Mouse (Mus musculus) splenic B cell, adult 2 months (primary cell): Measurements from ENCODE around the gene Psmd8.
A peak's percentile ranks its signal among the peaks of the same experiment; 100 is the strongest.
"Not testable (repeated sequence)": the region's sequence is repeated elsewhere in the genome, so short reads cannot be mapped to it uniquely, and the experiment has no call there.

ENCODE experiments used
- DNase-seq: peaks from one replicate; pipeline ENCODE4 v3.0.0-alpha.2; 2011; ENCODE audit warnings: low read depth, low spot score
- H3K27me3 ChIP-seq: 2 replicates; pipeline ENCODE4 v1.6.1; 2012; ENCODE audit warnings: mild to moderate bottlenecking, low read length, moderate library complexity, mixed read lengths; ENCODE audit not compliant: control insufficient read depth, poor library complexity, insufficient read depth, severe bottlenecking
- H3K36me3 ChIP-seq: 2 replicates; pipeline ENCODE4 v1.6.1; 2012; ENCODE audit warnings: mild to moderate bottlenecking, low read length, moderate library complexity, mixed read lengths; ENCODE audit not compliant: control insufficient read depth, poor library complexity, insufficient read depth, severe bottlenecking

The Psmd8 gene

DNA sequence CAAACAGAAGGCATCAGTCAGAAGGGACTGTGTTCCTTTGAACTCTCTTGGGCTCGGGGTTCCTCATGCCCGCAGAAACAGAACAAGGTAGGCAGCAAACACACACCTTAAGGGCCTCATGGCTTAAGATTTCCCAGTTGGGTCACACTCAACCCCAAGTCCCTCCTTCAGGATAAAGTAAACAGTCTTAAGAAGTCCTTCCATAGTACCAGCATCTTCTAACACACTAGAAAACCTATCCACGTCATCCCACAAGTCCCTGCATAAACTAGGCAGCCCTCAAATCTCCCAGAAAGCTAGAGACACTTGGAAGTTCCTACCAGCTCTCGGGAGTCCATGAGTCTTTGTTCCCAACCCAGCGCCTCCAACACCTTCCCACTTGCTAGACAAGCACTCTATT lies 18.2 kb downstream of the Psmd8 start:
- Histone ChIP-seq H3K36me3 (no peaks in the 10 kb centered on the region), H3K27me3 (no peaks in the 10 kb centered on the region; the same call in 1 of the 2 replicates)
- no peak for DNase-seq

DNA sequence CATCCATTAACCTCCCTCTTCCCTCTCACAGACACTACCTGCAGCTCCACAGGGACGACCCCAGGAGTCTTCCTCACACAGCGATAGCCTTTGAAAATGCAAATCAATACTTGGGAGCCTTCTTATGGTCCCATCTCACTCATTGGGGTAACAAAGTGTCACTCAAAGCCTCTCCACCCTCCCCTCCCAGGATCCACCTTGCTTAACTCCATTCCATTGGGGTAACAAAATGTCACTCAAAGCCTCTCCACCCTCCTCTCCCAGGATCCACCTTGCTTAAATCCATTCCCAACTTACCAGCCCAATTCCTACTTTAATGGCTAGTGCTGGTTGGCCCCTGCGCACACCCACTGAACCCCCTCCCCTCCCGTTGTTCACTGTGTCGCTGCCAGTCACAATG lies 22.2 kb downstream of the Psmd8 start:
- no peak for DNase-seq
- no peaks in the 10 kb centered on the region; the same call in 1 of the 2 replicates for H3K27me3 ChIP-seq
- no peaks in the 10 kb centered on the region for H3K36me3 ChIP-seq

DNA sequence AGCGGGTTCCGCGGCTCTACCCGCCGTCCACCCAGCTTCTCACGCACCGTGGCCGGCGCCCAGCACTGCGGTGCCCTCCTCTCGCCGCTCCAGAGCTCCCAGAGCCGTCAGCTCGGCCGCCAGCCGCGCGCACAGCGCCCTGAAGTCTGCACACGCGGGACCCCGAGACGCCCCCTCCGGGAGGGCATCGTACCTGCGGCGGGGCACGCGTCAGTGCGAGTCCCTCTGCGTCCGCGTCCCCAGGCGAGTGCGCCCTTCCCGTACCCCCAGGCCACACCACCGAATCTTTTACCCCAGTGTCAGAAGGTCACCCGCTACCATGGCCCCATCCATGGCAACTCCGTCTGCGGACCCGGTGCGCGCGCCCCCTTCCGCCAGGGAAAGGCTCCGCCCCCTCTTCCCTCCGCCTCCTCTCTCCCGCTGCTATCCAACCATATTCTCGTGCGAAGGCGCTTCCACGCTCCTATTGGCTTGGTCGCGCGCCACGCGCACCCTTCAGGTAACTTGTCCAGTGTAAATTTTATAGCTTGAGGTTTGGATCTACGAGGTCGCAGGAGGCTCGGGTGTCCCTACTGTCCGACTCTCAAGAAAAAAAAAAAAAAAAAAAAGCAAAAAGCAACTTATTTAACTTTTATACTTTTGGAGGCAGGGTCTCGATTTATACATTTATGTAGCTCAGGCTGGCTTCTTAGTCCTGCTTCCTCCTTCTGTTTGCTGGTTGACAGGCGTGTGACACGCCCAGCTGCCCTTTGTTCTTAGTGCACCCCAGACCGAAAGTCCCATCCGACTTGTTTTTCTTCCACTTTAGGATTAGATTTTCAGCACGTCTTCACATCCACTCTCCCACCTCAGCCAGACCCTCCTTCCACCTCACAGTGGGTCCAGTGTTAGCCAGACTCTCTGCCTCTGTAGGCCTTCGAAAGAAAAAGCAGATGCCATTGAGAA lies 24.4 kb downstream of the Psmd8 start, which contains the start of gene Fam98c:
Gene Fam98c, minus strand, starts transcription at position 397 of the 945 bp plus-strand sequence.
- DNase-seq: peak; percentile 76
- Histone ChIP-seq H3K36me3 (no peaks in the 10 kb centered on the region), H3K27me3 (no peaks in the 10 kb centered on the region; the same call in 1 of the 2 replicates)

DNA sequence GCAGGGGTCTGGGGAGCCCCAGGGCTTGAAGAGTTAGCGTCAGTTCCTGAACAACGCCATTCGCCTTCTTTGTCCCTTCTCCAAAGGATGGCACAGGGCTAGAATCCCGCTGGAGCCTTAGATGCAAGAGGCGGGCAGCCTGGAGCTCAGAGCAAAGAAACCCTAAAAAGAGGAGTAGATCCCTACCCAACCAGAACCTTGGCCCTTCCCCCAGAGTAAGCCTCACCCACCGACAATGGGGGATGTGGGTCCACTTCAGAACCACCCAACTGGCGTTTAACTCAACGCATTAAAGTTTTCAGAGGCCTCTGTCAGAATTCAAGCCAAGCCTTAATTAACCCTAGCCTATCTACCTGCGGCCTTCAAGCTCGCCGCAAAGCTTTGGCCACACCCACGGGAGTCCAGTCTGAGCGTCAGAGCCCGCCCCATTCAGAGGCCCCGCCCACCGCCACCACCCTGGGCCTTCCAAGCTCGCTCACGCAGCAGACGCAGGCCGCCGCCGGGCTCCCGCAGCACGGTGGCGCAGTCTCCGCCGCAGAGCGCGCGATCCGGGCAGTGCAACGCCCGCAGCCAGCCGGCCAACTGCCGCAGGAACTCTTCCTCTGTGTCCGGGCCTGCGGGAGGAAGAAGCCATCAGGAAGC lies 25.2 kb downstream of the Psmd8 start:
- Histone ChIP-seq H3K27me3 (no peaks in the 10 kb centered on the region; the same call in 1 of the 2 replicates), H3K36me3 (no peaks in the 10 kb centered on the region)
- DNase-seq: peak; percentile 90

DNA sequence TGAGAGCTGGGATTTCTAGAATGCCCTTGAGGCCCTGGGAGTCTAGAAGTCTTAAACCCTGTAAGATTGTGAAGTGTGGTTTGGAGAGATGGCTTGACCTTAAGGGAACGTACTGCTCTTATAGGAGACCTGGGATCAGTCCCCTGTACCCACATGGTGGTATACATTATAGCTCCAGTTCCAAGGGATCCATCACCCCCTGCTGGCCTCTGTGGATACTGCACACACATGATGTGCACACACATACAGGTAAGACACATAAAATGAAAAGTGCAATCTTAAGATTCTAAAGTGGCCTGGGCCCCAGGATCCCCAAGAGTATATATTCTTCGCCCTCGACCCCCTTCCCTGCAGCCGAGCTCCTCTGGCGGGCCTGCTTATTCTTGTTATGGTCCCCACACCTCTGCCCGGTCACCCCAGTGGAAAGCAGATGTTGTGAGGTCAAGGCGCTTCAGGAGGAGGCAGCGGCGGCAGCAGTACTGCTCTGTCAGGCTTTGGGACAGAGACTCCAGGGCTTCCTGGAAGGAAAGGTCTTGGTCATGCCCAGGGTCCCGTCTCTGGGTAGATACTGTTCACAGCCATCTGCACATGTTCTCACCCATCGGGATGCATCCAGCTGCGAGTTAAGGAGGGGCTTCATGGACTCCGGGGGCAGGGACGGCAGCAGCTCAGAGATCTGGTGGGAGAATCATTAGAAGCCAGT lies 26.3 kb downstream of the Psmd8 start:
- DNase-seq: peak; percentile 35

DNA sequence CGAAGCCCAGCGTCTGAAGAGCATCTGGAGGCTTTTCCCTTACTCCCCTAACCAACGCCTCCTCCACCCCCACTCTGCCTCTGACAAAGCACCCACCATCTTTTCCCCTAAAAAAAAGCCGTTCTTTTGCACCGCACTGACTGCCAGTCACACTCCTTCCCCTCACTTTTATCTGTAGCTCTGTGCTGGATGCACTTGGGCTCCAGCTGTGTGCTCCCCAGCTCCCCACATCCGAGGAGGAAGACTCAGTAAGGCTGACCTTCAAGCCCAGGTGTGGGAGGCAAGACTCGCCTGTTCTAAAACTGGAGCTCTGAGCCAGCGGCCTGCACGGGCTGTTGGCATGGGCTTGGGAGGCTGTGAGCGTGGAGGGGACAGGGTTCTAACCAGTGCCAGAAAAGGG lies 29.0 kb downstream of the Psmd8 start:
- no peak for DNase-seq
- Histone ChIP-seq H3K36me3 (no peaks in the 10 kb centered on the region), H3K27me3 (no peaks in the 10 kb centered on the region)

More for the DNA sequence above, 26.3 kb downstream of the Psmd8 start:
- Histone ChIP-seq H3K27me3 (no peaks in the 10 kb centered on the region; the same call in 1 of the 2 replicates), H3K36me3 (no peaks in the 10 kb centered on the region)

DNA sequence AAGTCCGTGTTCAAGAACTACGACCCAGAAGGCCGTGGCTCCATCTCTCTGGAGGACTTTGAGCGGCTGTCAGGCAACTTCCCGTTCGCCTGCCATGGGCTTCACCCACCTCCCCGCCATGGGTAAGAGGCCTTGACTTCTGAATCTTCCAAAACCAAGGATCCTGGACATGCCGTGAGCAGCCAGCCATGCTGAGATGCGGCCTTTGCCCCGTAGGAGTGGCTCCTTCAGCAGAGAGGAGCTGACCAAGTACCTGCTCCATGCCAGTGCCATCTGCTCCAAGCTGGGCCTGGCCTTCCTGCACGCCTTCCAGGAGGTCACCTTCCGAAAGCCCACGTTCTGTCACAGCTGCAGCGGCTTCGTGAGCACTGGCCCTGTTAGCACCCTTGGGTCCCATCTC lies 31.7 kb downstream of the Psmd8 start:
- Histone ChIP-seq H3K27me3 (no peaks in the 10 kb centered on the region), H3K36me3 (no peaks in the 10 kb centered on the region)
- DNase-seq: no peak

DNA sequence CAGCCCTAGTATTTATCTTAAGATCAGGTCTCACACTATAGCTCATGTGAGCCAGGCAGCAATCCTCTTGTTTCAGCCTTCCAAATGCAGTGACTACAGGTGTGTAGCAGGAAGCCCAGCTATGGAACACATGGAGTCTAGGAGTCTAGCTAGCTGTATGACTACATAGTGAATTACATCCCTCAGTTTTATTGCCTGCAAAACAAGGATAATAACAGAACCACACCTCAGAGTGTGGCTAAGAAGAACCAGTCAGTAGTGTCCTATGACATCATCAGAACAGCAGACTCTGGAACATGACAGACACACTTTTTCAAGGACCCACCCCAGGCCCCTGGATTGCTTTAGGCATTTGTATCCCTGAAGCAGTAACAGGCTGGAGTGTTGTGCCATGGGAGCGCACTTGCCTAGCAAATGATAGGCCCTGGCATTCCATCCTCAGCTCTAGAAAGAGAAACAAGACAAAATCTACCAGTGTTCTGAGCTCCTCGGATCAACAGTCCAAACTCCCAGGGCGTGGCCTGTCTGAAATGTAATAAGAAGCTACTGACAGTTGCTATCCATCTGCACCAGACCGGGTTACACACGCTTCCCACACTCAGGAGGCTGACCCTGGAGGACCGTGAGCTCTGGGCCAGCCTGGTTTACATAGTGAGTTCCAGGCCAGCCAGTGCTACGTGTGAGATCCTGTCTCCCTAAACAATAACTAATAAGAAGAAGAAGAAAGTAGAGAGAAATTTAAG lies 33.7 kb downstream of the Psmd8 start:
- no peak for DNase-seq
- H3K36me3 ChIP-seq: no peaks in the 10 kb centered on the region
- no peaks in the 10 kb centered on the region for H3K27me3 ChIP-seq

DNA sequence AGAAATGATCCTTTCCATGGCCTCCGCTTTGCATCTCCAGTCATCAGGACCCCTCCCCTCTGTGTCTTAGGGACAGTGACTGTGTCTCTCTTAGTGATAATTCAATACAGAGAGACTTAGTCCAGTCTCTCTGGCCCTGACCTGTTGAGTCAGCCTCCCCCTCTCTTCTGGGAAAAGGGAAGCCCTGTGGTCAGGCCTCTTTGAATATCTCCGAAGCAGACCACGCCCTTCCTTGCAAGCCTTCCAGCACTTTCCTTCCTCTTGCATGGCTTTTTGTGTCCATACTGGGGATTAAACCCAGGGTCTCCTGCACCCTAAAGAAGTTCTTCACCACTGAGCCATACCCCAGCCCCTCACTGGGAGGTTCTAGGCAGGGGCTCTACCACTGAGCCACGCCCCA lies 36.5 kb downstream of the Psmd8 start:
- no peak for DNase-seq
- Histone ChIP-seq H3K27me3 (no peaks in the 10 kb centered on the region), H3K36me3 (no peaks in the 10 kb centered on the region)

DNA sequence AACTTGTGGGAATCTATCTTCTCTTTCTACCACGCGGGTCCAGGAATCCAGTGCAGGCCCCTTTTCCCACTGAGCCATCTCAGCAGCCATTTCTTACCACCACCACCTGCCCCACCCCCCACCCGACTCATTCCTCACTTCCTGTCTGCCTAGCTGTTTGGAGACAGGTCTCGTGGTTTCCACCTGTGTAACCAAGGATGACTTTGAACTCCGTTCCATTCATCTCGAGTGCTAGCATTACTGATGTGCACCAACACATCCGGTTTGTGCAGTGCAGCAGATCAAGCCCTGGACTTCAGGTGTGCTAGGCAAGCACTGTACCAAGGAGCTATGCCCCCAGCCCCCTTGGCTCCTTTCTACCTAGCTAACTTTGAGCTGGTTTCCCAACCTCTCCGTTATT lies 39.1 kb downstream of the Psmd8 start:
- DNase-seq: peak; percentile 56
- Histone ChIP-seq H3K27me3 (no peaks in the 10 kb centered on the region), H3K36me3 (no peaks in the 10 kb centered on the region)

DNA sequence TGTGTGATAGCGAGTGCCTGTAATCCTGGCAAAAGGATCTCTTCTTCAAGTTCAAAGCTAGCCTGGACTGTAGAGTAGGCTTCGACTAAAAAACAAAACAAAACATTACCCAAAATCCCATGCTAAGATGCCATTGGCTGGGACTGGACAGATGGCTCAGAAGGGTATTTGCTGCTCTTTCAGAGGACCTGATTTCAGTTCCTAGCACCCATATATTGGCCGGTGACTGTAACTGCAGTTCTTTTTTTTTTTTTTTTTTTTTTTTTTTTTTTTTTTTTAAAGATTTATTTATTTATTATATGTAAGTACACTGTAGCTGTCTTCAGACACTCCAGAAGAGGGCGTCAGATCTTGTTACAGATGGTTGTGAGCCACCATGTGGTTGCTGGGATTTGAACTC lies 41.3 kb downstream of the Psmd8 start:
- not testable (repeated sequence) for DNase-seq, H3K27me3 ChIP-seq, H3K36me3 ChIP-seq

DNA sequence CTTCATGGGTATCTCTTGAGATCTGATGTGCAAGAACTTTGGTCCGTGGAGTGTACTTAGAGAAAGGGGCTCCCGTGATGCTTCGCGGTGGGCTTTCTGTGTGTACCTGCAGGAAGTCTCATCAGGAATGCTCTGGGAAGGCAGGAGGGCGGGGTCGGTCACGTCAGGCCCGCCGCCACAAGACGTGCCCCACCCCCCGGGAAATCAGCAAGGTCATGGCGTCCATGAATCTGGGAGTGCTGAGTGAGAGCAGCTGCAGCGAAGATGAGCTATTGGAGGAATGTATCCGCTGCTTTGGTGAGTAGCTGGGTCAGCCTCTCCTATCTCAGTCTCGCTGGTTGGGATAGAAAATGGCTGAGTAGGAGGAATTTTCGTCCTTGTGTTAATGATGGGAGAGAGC lies 43.1 kb downstream of the Psmd8 start:
- DNase-seq: no peak
- no peaks in the 10 kb centered on the region for H3K36me3 ChIP-seq
- no peaks in the 10 kb centered on the region for H3K27me3 ChIP-seq

DNA sequence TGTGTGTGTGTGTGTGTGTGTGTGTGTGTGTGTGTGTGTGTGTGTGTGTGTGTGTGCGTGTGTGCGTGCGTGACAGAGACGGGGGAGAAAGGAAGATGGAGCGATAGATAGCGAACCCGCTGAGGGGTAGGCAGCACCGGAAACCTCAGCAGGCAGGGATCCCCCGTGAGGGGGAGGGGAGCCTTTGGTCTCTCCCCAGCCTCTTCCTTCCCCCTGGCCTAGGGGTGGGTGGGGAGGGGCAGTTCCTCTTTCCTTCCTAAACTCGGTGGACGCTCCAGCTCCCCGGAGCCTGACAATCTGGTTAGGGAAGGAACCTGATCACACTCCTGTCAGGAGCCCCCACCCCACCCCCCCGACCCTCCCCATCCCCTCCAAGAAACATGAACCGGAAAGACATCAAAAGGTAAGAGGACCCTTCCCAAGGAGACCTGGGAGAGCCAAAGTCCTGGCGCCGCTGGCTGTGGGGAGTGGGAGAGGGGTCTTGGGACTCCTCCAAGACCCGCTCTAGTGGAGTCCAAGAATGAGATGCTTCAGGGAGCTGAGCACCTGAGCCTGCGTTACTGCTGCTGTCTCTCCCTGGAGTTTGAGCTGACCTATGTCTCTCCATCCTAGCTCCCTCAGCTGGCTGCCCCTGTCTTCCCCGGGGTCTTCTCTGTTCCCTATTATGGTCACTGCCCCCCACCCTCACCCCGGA lies 45.7 kb downstream of the Psmd8 start, which contains the start of gene Rasgrp4:
Gene Rasgrp4, plus strand, starts transcription at position 159 of the 694 bp plus-strand sequence.
- H3K27me3 ChIP-seq: no peaks in the 10 kb centered on the region
- no peaks in the 10 kb centered on the region for H3K36me3 ChIP-seq
- DNase-seq: peak; percentile 78

DNA sequence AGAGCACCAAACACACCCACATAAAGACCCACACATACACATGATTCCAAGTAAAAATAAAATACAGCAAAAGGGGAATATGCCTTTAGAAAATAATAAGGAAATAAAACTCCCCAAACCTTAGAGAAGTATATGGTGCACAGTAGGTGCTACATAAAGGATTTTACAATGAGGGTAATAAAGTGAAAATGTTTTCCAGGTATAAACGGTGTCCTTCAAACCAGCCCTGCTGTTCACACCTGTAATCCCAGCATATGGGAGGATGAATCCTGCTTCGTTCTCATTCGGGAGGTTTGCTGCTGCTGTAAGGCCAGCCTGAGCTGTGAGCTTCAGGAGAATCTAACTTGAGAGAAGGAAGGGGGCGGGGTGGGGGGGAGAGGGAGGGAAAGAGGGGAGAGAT lies 46.3 kb downstream of the Psmd8 start:
- Histone ChIP-seq H3K36me3 (no peaks in the 10 kb centered on the region), H3K27me3 (no peaks in the 10 kb centered on the region)
- no peak for DNase-seq
